Mouse (Mus musculus): ENCODE results near the gene Syt2. TPM values are rescaled to one million over a fixed set of nuclear protein-coding genes. Genes with fewer than 3 reads are reported as not detected.
A peak's percentile ranks its signal among the peaks of the same experiment; 100 is the strongest.

The Syt2 gene
- polyA plus RNA-seq, 1 experiment from 2014 or later, result 0.14 TPM

DNA sequence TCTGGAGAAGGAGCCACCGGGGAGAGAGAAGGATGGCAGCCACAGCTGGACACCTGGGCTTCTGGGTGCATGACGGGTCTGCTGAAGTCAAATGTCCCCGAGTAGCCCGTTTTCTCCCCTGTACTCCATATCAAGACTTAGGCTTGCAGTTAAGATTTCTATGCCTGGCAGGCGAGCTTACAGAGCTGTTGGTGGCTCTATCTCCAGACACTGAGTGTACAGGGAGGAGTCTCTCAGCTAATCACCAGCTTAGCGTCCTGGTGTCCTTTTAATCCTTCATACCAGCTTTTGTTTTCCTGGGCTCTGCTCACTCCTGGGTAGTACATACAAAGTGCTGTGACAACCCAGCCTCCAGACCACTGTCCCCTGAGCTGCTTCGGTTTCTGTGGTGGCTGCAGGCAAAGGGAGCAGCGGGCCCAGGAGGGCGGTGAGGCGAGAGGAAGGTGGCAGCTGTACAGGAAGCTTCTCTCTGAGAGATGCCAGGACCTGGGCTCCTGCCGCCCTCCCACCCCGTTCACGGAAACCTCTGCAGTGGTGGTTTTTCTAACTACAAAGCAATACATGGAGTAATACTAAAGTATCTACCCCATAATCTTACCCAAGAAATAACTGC lies 131.6 kb downstream of the Syt2 start:
- no peak for ATAC-seq
- DNase-seq (ENCODE audit: low spot score), result no peak
- TF ChIP-seq CTCF (IDR thresholded peaks at IDR 0.05) (no peak), EP300 (IDR thresholded peaks at IDR 0.05) (no peak)
- Histone ChIP-seq H3K4me1 (ENCODE audit: insufficient read depth, low read depth, low read length) (peaks cover under 1% of the 10 kb centered on the region; the same call in 1 of the 2 replicates), H3K27me3 (replicated peaks; ENCODE audit: insufficient read depth, low read length) (no peaks in the 10 kb centered on the region), H3K4me3 (ENCODE audit: low read depth, low read length) (no peak overlapping the region), H3K4me2 (replicated peaks; ENCODE audit: low read depth, low read length) (no peak overlapping the region), H3K27ac (ENCODE audit: low read length) (no peak overlapping the region), H3K9ac (replicated peaks; ENCODE audit: low read depth) (no peak overlapping the region), H3K36me3 (ENCODE audit: insufficient read depth, low read length) (no peaks in the 10 kb centered on the region), H3K9me3 (ENCODE audit: low read length) (no peaks in the 10 kb centered on the region)
- WGBS, result 70% methylated on average over 13 of the region's 13 CpGs

DNA sequence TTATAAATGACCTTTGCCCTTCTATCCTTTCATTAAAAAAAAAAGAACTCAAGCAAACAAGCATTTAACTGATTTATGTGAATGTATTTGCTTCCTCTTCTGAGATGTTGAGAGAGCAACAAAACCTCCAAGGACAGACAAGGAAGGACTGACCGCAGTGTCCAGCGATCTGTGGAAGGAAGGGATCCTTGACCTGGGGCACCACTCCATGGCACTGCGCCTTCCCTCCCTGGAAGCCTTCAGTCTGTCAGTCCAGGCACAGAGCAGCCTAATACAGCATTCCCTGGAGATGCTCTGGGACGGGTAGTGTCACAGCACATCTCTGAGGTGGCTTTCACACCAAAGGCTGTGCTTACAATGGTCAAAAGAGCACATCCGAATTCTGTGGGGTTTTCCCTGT lies 136.3 kb downstream of the Syt2 start:
- H3K4me3 ChIP-seq (ENCODE audit: low read depth, low read length), result no peak overlapping the region
- ATAC-seq (no peak), DNase-seq (ENCODE audit: low spot score) (no peak)
- WGBS, result 82% methylated on average over 5 of the region's 5 CpGs
- H3K36me3 ChIP-seq (ENCODE audit: insufficient read depth, low read length), result no peaks in the 10 kb centered on the region
- H3K4me2 ChIP-seq (replicated peaks; ENCODE audit: low read depth, low read length), result no peak overlapping the region
- H3K27me3 ChIP-seq (replicated peaks; ENCODE audit: insufficient read depth, low read length), result no peaks in the 10 kb centered on the region
- TF ChIP-seq CTCF (IDR thresholded peaks at IDR 0.05) (no peak), EP300 (IDR thresholded peaks at IDR 0.05) (no peak)
- H3K9ac ChIP-seq (replicated peaks; ENCODE audit: low read depth), result no peak overlapping the region
- H3K4me1 ChIP-seq (ENCODE audit: insufficient read depth, low read depth, low read length), result peaks cover 8% of the 10 kb centered on the region; the same call in 1 of the 2 replicates
- no peak overlapping the region for H3K27ac ChIP-seq (ENCODE audit: low read length)
- no peaks in the 10 kb centered on the region for H3K9me3 ChIP-seq (ENCODE audit: low read length)

DNA sequence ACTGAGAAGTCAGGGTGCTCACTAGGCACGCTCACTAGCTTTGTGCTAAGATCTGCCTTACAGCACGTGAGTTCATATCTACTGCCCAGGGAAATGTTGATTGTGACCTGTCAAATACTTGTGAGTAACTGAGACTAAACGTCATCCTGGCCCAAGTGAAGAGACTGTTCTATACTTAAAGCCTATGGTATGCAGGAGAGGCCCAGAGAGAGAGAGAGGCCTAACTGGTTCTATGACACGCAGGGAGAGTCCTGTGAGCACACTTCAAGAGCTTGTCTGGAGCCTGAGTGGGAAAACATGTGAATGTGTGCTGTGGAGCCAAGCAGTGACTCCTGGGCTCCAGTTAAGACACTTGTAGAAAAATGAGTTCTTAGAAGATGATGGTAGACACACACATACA lies 137.5 kb downstream of the Syt2 start:
- Histone ChIP-seq H3K36me3 (ENCODE audit: insufficient read depth, low read length) (no peaks in the 10 kb centered on the region), H3K9ac (replicated peaks; ENCODE audit: low read depth) (no peak overlapping the region), H3K27me3 (replicated peaks; ENCODE audit: insufficient read depth, low read length) (no peaks in the 10 kb centered on the region), H3K27ac (ENCODE audit: low read length) (peak overlapping the region; percentile 79), H3K9me3 (ENCODE audit: low read length) (no peaks in the 10 kb centered on the region), H3K4me1 (ENCODE audit: insufficient read depth, low read depth, low read length) (peaks cover 11% of the 10 kb centered on the region; the same call in 1 of the 2 replicates), H3K4me3 (ENCODE audit: low read depth, low read length) (no peak overlapping the region), H3K4me2 (replicated peaks; ENCODE audit: low read depth, low read length) (no peak overlapping the region)
- WGBS, result 50% methylated on average over 4 of the region's 4 CpGs
- TF ChIP-seq CTCF (IDR thresholded peaks at IDR 0.05), result no peak
- TF ChIP-seq EP300 (IDR thresholded peaks at IDR 0.05), result peak; percentile 95
- peak; percentile 99 for ATAC-seq
- DNase-seq (ENCODE audit: low spot score), result peak; percentile 95

DNA sequence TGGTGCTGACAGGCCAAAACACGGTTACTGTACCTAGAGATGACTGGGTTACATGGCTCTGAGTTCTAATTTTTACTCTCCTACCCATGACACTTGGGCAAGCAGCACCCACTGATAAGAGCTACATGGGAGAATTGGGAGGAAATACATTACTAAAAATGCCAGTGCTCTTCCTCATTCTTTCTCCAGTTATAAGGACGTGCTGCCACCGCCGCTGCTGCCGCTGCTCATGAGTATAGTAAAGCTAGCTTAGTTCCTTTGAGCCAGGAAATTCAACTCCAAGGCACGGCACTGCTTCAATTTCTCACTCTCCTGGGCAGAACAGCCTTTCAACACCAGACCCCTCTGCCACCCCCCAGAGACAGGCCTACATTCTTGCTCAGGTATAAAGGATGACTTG lies 138.0 kb downstream of the Syt2 start:
- 35% methylated on average over 6 of the region's 6 CpGs for WGBS
- no peak overlapping the region for H3K4me3 ChIP-seq (ENCODE audit: low read depth, low read length)
- H3K4me2 ChIP-seq (replicated peaks; ENCODE audit: low read depth, low read length), result no peak overlapping the region
- DNase-seq (ENCODE audit: low spot score), result peak; percentile 75
- H3K4me1 ChIP-seq (ENCODE audit: insufficient read depth, low read depth, low read length), result peaks cover 11% of the 10 kb centered on the region; the same call in 1 of the 2 replicates
- no peaks in the 10 kb centered on the region for H3K9me3 ChIP-seq (ENCODE audit: low read length)
- H3K27me3 ChIP-seq (replicated peaks; ENCODE audit: insufficient read depth, low read length), result no peaks in the 10 kb centered on the region
- ATAC-seq, result peak; percentile 51
- H3K36me3 ChIP-seq (ENCODE audit: insufficient read depth, low read length), result no peaks in the 10 kb centered on the region
- no peak overlapping the region for H3K9ac ChIP-seq (replicated peaks; ENCODE audit: low read depth)
- peak overlapping the region; percentile 79 for H3K27ac ChIP-seq (ENCODE audit: low read length)
- TF ChIP-seq CTCF (IDR thresholded peaks at IDR 0.05), result no peak
- TF ChIP-seq EP300 (IDR thresholded peaks at IDR 0.05), result no peak

DNA sequence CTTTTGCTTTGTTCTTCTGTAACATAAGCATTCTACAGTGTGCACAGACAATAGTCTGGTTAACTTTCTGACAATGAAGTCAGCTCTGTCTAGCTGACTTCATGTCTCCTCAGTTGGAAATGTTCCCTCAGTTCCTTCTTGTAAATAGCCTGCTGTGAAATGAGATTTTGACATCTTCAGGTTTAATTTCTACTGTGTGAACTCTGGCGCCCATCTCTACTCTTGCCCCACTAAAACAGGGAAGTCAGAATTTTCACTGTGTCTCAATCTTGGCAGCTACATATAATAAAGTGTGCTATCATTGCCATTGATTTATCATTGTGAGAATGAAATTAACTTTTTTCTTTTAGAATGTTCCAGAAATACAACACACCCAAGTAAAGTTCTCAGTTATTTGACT lies 138.4 kb downstream of the Syt2 start:
- H3K9ac ChIP-seq (replicated peaks; ENCODE audit: low read depth), result no peak overlapping the region
- H3K27me3 ChIP-seq (replicated peaks; ENCODE audit: insufficient read depth, low read length), result no peaks in the 10 kb centered on the region
- H3K27ac ChIP-seq (ENCODE audit: low read length), result peak overlapping the region; percentile 79
- no peaks in the 10 kb centered on the region for H3K9me3 ChIP-seq (ENCODE audit: low read length)
- H3K36me3 ChIP-seq (ENCODE audit: insufficient read depth, low read length), result no peaks in the 10 kb centered on the region
- H3K4me3 ChIP-seq (ENCODE audit: low read depth, low read length), result no peak overlapping the region
- DNase-seq (ENCODE audit: low spot score), result peak; percentile 43
- ATAC-seq, result no peak
- TF ChIP-seq EP300 (IDR thresholded peaks at IDR 0.05) (no peak), CTCF (IDR thresholded peaks at IDR 0.05) (no peak)
- peaks cover 11% of the 10 kb centered on the region; the same call in 1 of the 2 replicates for H3K4me1 ChIP-seq (ENCODE audit: insufficient read depth, low read depth, low read length)
- H3K4me2 ChIP-seq (replicated peaks; ENCODE audit: low read depth, low read length), result no peak overlapping the region
- WGBS, result 76% methylated on average over 1 of the region's 1 CpGs

DNA sequence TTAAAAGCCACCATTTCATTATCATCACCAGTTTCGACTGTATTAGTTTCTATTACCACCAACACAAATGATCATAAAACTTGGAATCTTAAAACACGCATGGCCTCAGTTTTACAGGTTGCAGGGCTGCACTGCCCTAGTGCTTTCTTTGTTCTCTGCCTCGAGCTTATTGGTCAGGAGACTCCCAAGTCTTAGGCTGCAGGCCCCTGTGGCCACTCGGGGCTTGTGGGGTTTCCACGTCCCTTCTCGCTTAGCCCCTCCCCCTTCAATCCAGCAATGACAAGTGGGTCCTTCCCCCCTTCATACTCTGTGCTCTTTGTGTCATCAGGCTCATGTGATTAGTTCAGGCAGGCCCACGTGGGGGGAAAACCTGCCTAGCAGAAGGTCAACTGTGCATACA lies 141.6 kb downstream of the Syt2 start:
- 55% methylated on average over 7 of the region's 7 CpGs for WGBS
- no peak overlapping the region for H3K4me3 ChIP-seq (ENCODE audit: low read depth, low read length)
- TF ChIP-seq CTCF (IDR thresholded peaks at IDR 0.05) (no peak), EP300 (IDR thresholded peaks at IDR 0.05) (no peak)
- DNase-seq (ENCODE audit: low spot score), result no peak
- H3K27ac ChIP-seq (ENCODE audit: low read length), result no peak overlapping the region
- no peak overlapping the region for H3K4me2 ChIP-seq (replicated peaks; ENCODE audit: low read depth, low read length)
- ATAC-seq, result no peak
- no peaks in the 10 kb centered on the region for H3K27me3 ChIP-seq (replicated peaks; ENCODE audit: insufficient read depth, low read length)
- H3K9me3 ChIP-seq (ENCODE audit: low read length), result no peaks in the 10 kb centered on the region
- H3K36me3 ChIP-seq (ENCODE audit: insufficient read depth, low read length), result no peaks in the 10 kb centered on the region
- H3K9ac ChIP-seq (replicated peaks; ENCODE audit: low read depth), result no peak overlapping the region
- H3K4me1 ChIP-seq (ENCODE audit: insufficient read depth, low read depth, low read length), result peaks cover 11% of the 10 kb centered on the region; the same call in 1 of the 2 replicates

Data from lung, postnatal 0 days (tissue).